Mouse (Mus musculus): ENCODE data around the gene Hhatl. TPM values are rescaled to one million over a fixed set of nuclear protein-coding genes. Genes with fewer than 3 reads are reported as not detected.

Gene Hhatl
- not detected for polyA plus RNA-seq (2017; shearing (Covaris generic))

GRCm38 (mm10) chr9:121791757-121792521 lies at the start of gene Hhatl:
Hhatl (minus strand) TSS chr9:121792507.

GRCm38 (mm10) chr9:121838829-121839621 lies 46.7 kb upstream of the Hhatl start, which contains the start of gene Ccdc13:
Ccdc13 (minus strand) TSS chr9:121839461.

GRCm38 (mm10) chr9:121777484-121778065 lies 14.7 kb downstream of the Hhatl start, which contains the start of gene Klhl40:
Klhl40 (plus strand) TSS chr9:121777607.

GRCm38 (mm10) chr9:121759091-121760081 lies 32.9 kb downstream of the Hhatl start, which contains the start of gene Zfp651:
Zfp651 (plus strand) TSS chr9:121759330.

Other genes starting within 250 kb of the Hhatl start
- gene Lyzl4, start 150.4 kb downstream of the Hhatl start, polyA plus RNA-seq (2017; shearing (Covaris generic)) = not detected
- gene Vipr1, start 149.8 kb downstream of the Hhatl start, polyA plus RNA-seq (2017; shearing (Covaris generic)) = 2.0 TPM
- gene Sec22c, start 87.0 kb downstream of the Hhatl start, polyA plus RNA-seq (2017; shearing (Covaris generic)) = 29.2 TPM
- gene Ss18l2, start 82.2 kb downstream of the Hhatl start, polyA plus RNA-seq (2017; shearing (Covaris generic)) = 35.7 TPM
- 119 TPM for gene Nktr, start 73.3 kb downstream of the Hhatl start, polyA plus RNA-seq (2017; shearing (Covaris generic))
- 0.23 TPM for gene Zfp651, start 33.2 kb downstream of the Hhatl start, polyA plus RNA-seq (2017; shearing (Covaris generic))
- gene Klhl40, start 14.9 kb downstream of the Hhatl start, polyA plus RNA-seq (2017; shearing (Covaris generic)) = not detected
- not detected for gene Ccdc13, start 47.0 kb upstream of the Hhatl start, polyA plus RNA-seq (2017; shearing (Covaris generic))
- 112 TPM for gene Higd1a, start 65.9 kb upstream of the Hhatl start, polyA plus RNA-seq (2017; shearing (Covaris generic))
- not detected for gene Ackr2, start 105.8 kb upstream of the Hhatl start, polyA plus RNA-seq (2017; shearing (Covaris generic))
- not detected for gene Cyp8b1, start 123.8 kb upstream of the Hhatl start, polyA plus RNA-seq (2017; shearing (Covaris generic))
- 0.33 TPM for gene Fam198a, start 158.5 kb upstream of the Hhatl start, polyA plus RNA-seq (2017; shearing (Covaris generic))
- gene Pomgnt2, start 204.6 kb upstream of the Hhatl start, polyA plus RNA-seq (2017; shearing (Covaris generic)) = not detected

Data from activated CD4-positive, CD25-positive, alpha-beta regulatory T cell, adult 9 weeks (primary cell).